22 mouse cellular contexts compared by ENCODE assay signal in the genomic region with DNA sequence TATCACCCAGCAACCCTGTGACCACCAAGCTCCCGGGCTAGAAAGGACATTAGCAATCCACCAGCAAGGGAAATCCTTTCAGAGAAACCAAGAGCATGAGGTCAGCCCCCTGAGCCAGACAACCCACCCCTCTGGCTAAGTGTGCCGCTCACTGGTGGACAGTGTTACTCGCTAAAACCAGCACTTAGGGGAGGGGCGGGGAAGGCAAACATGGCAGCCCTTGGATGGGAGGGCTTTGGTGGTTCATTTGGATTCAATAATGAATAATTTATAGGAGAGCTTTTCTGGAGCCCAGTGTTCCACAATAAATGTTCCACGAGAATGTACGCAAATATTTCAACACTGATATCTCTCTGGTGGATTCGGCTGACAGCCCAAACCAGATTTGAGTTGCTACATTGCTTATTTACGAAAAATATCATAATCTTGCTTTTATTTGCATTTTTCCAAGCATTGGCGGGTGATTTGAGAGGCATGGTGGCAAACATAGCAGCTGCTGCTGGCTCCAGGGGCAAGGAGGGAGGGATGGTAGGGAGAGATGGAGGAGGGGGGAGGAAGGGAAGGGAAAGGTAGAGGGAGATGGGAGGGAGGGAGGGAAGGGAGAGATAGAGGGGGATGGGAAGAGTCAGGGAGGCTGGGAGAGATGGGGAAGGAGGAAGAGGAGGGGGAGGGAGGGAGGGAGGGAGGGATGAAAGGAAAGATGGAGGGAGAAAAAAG. TPM values are rescaled to one million over a fixed set of nuclear protein-coding genes. Genes with fewer than 3 reads are reported as not detected.
DNase-seq lines count a peak whose midpoint lies in the region; ATAC-seq lines count a peak whose summit lies in the region.
"Had no signal": no experiment of that assay in that cellular context is flagged by ENCODE, and none has a peak within 500 bp of the region (broad histone marks: within the 10 kb centered on the region; RNA-seq: fewer than 3 reads in every experiment).

No protein-coding gene starts in this region.

- H3K9ac ChIP-seq in forebrain, embryonic 12.5 days, result no peak overlapping the region
- H3K9ac ChIP-seq in forebrain, embryonic 11.5 days (ENCODE audit: low read length), result no peak overlapping the region
- no peak overlapping the region for H3K9ac ChIP-seq in forebrain, embryonic 14.5 days (ENCODE audit: low read length)
- H3K9ac ChIP-seq in midbrain, embryonic 12.5 days (replicated peaks), result no peak overlapping the region
- H3K9ac ChIP-seq in neural tube, embryonic 14.5 days (replicated peaks; ENCODE audit: low read depth, low read length), result no peak overlapping the region
- H3K9ac ChIP-seq: heart, embryonic 12.5 days; limb, embryonic 15.5 days; liver, embryonic 15.5 days had no signal

- DNase-seq in forebrain, embryonic 11.5 days (ENCODE audit: low spot score), result no peak
- DNase-seq in forebrain, embryonic 14.5 days (ENCODE audit: low spot score), result peak; percentile 41
- no peak for DNase-seq in thymus, postnatal 14 days
- no peak for DNase-seq in spleen, postnatal 36 days (ENCODE audit: low spot score in 2 of 2)
- DNase-seq in heart, postnatal 25 days (ENCODE audit: low spot score), result no peak
- DNase-seq: adrenal gland, postnatal 36 days; cerebellum, adult 18-20 months; cerebellum, postnatal 25 days; heart, adult 11 months; heart, postnatal 36 days; kidney, adult 8-10 months; kidney, postnatal 25 days; right cerebral cortex, postnatal 4 days; thymus, postnatal 4 days had no signal

- no peak overlapping the region for H3K4me3 ChIP-seq in forebrain, embryonic 12.5 days (replicated peaks)
- no peak overlapping the region for H3K4me3 ChIP-seq in forebrain, embryonic 11.5 days (ENCODE audit: low read depth, low read length)
- H3K4me3 ChIP-seq in forebrain, embryonic 14.5 days (ENCODE audit: low read depth, low read length), result no peak overlapping the region
- no peak overlapping the region for H3K4me3 ChIP-seq in midbrain, embryonic 12.5 days
- no peak overlapping the region for H3K4me3 ChIP-seq in neural tube, embryonic 14.5 days (ENCODE audit: low read depth, low read length)
- H3K4me3 ChIP-seq: heart, embryonic 12.5 days; limb, embryonic 15.5 days; liver, embryonic 15.5 days had no signal

- no peaks in the 10 kb centered on the region for H3K36me3 ChIP-seq in forebrain, embryonic 12.5 days (replicated peaks)
- no peaks in the 10 kb centered on the region for H3K36me3 ChIP-seq in forebrain, embryonic 11.5 days (ENCODE audit: control insufficient read depth, insufficient read depth, low read length)
- H3K36me3 ChIP-seq in forebrain, embryonic 14.5 days (ENCODE audit: control insufficient read depth, insufficient read depth, low read length), result no peaks in the 10 kb centered on the region
- no peaks in the 10 kb centered on the region for H3K36me3 ChIP-seq in midbrain, embryonic 12.5 days
- H3K36me3 ChIP-seq in neural tube, embryonic 14.5 days (ENCODE audit: control insufficient read depth, insufficient read depth, low read length), result no peaks in the 10 kb centered on the region
- H3K36me3 ChIP-seq: G1E; heart, embryonic 12.5 days; limb, embryonic 15.5 days; liver, embryonic 15.5 days had no signal

- H3K9me3 ChIP-seq in forebrain, embryonic 12.5 days, result no peaks in the 10 kb centered on the region
- no peaks in the 10 kb centered on the region for H3K9me3 ChIP-seq in forebrain, embryonic 11.5 days (ENCODE audit: control insufficient read depth, low read length)
- no peaks in the 10 kb centered on the region for H3K9me3 ChIP-seq in forebrain, embryonic 14.5 days (replicated peaks; ENCODE audit: control insufficient read depth, low read length)
- H3K9me3 ChIP-seq in midbrain, embryonic 12.5 days, result no peaks in the 10 kb centered on the region
- no peaks in the 10 kb centered on the region for H3K9me3 ChIP-seq in neural tube, embryonic 14.5 days (ENCODE audit: control insufficient read depth, low read length)
- H3K9me3 ChIP-seq: heart, embryonic 12.5 days; limb, embryonic 15.5 days; liver, embryonic 15.5 days had no signal

- no peak overlapping the region for H3K4me2 ChIP-seq in forebrain, embryonic 12.5 days
- no peak overlapping the region for H3K4me2 ChIP-seq in forebrain, embryonic 11.5 days (ENCODE audit: low read depth, low read length, severe bottlenecking)
- no peak overlapping the region for H3K4me2 ChIP-seq in forebrain, embryonic 14.5 days (ENCODE audit: low read length)
- no peak overlapping the region; the same call in 1 of the 2 replicates for H3K4me2 ChIP-seq in midbrain, embryonic 12.5 days (replicated peaks)
- no peak overlapping the region for H3K4me2 ChIP-seq in neural tube, embryonic 14.5 days (ENCODE audit: low read depth, low read length)
- H3K4me2 ChIP-seq: heart, embryonic 12.5 days; limb, embryonic 15.5 days; liver, embryonic 15.5 days had no signal

- WGBS in forebrain, embryonic 12.5 days, result 54% methylated on average over 9 of the region's 9 CpGs
- WGBS in forebrain, embryonic 11.5 days, result 60% methylated on average over 9 of the region's 9 CpGs
- WGBS in forebrain, embryonic 14.5 days, result 48% methylated on average over 9 of the region's 9 CpGs
- WGBS in midbrain, embryonic 12.5 days, result 52% methylated on average over 9 of the region's 9 CpGs
- WGBS in neural tube, embryonic 14.5 days, result 48% methylated on average over 9 of the region's 9 CpGs

- H3K27ac ChIP-seq in forebrain, embryonic 12.5 days, result 0 out of 2 replicates have a peak overlapping the region, but pooled peaks have one; percentile 37
- no peak overlapping the region for H3K27ac ChIP-seq in forebrain, embryonic 11.5 days (ENCODE audit: low read depth, low read length)
- H3K27ac ChIP-seq in forebrain, embryonic 14.5 days (ENCODE audit: low read depth, low read length), result no peak overlapping the region
- H3K27ac ChIP-seq in midbrain, embryonic 12.5 days (replicated peaks), result peak overlapping the region; percentile 15; the same call in 1 of the 2 replicates
- peak overlapping the region; percentile 16; the same call in 1 of the 2 replicates for H3K27ac ChIP-seq in neural tube, embryonic 14.5 days (ENCODE audit: low read depth, low read length)
- H3K27ac ChIP-seq: limb, embryonic 15.5 days; liver, embryonic 15.5 days had no signal

- peaks cover 28% of the 10 kb centered on the region for H3K27me3 ChIP-seq in forebrain, embryonic 12.5 days
- H3K27me3 ChIP-seq in forebrain, embryonic 11.5 days (ENCODE audit: control insufficient read depth, insufficient read depth, low read length), result peaks cover 3% of the 10 kb centered on the region
- H3K27me3 ChIP-seq in forebrain, embryonic 14.5 days (replicated peaks; ENCODE audit: control insufficient read depth, insufficient read depth, low read length), result no peaks in the 10 kb centered on the region
- peaks cover 58% of the 10 kb centered on the region for H3K27me3 ChIP-seq in midbrain, embryonic 12.5 days
- no peaks in the 10 kb centered on the region for H3K27me3 ChIP-seq in neural tube, embryonic 14.5 days (ENCODE audit: control insufficient read depth, insufficient read depth, low read length)
- H3K27me3 ChIP-seq: liver, embryonic 15.5 days had no signal

- no peak for ATAC-seq in forebrain, embryonic 12.5 days (ENCODE audit: low FRiP score)
- no peak for ATAC-seq in forebrain, embryonic 11.5 days (replicated peaks; ENCODE audit: low FRiP score)
- peak; percentile 34; the same call in 1 of the 2 replicates for ATAC-seq in forebrain, embryonic 14.5 days
- ATAC-seq in midbrain, embryonic 12.5 days (ENCODE audit: low FRiP score, low read depth), result 0 out of 2 replicates have a peak, but pooled peaks have one; percentile 52
- no peak for ATAC-seq in neural tube, embryonic 14.5 days (ENCODE audit: low read depth)
- ATAC-seq: inflammation-experienced regulatory T-cells, adult 6 months had no signal

- 0 out of 2 replicates have a peak, but pooled peaks cover 6% of the 10 kb centered on the region for H3K4me1 ChIP-seq in forebrain, embryonic 12.5 days
- no peaks in the 10 kb centered on the region for H3K4me1 ChIP-seq in forebrain, embryonic 11.5 days (replicated peaks; ENCODE audit: control insufficient read depth, insufficient read depth, low read length)
- no peaks in the 10 kb centered on the region for H3K4me1 ChIP-seq in forebrain, embryonic 14.5 days (ENCODE audit: control insufficient read depth, insufficient read depth, low read length)
- H3K4me1 ChIP-seq in midbrain, embryonic 12.5 days, result peaks cover 5% of the 10 kb centered on the region; the same call in 1 of the 2 replicates
- H3K4me1 ChIP-seq in neural tube, embryonic 14.5 days (ENCODE audit: control insufficient read depth, insufficient read depth, low read length), result no peaks in the 10 kb centered on the region
- H3K4me1 ChIP-seq: heart, embryonic 12.5 days; limb, embryonic 15.5 days; liver, embryonic 15.5 days had no signal

- intact Hi-C loops in heart, postnatal 25 days (cut with DNase I), result no loop called here

RNA-seq across cellular contexts. Expression of a gene that starts 36.4 kb away (rescaled TPM):
- 91.6 and 96.0 TPM in 2 replicates for polyA plus RNA-seq in forebrain, embryonic 12.5 days (2016; fragmentation: Nextera tagmentation; extraction: Ambion mirVana)
- 115 and 116 TPM in 2 replicates for polyA plus RNA-seq in forebrain, embryonic 11.5 days (2014; fragmentation: Nextera tagmentation; extraction: Ambion mirVana)
- 71.3 and 78.3 TPM in 2 replicates for polyA plus RNA-seq in forebrain, embryonic 14.5 days (2014; fragmentation: Nextera tagmentation; extraction: Ambion mirVana)
- polyA plus RNA-seq in midbrain, embryonic 12.5 days (2016; fragmentation: Nextera tagmentation; extraction: Ambion mirVana), result 96.1 and 104 TPM in 2 replicates
- polyA plus RNA-seq in neural tube, embryonic 14.5 days (2014; fragmentation: Nextera tagmentation; extraction: Ambion mirVana), result 52.7 and 57.5 TPM in 2 replicates
- 10 to 100 TPM; 13.4 to 14.2 TPM for total RNA-seq in heart, postnatal 25 days (2021)

RNA-seq across cellular contexts. Expression of a gene that starts 54.3 kb away (rescaled TPM):
- 9.9 and 11.9 TPM in 2 replicates for polyA plus RNA-seq in forebrain, embryonic 12.5 days (2016; fragmentation: Nextera tagmentation; extraction: Ambion mirVana)
- 13.0 and 14.1 TPM in 2 replicates for polyA plus RNA-seq in forebrain, embryonic 11.5 days (2014; fragmentation: Nextera tagmentation; extraction: Ambion mirVana)
- polyA plus RNA-seq in forebrain, embryonic 14.5 days (2014; fragmentation: Nextera tagmentation; extraction: Ambion mirVana), result 7.4 and 8.6 TPM in 2 replicates
- polyA plus RNA-seq in midbrain, embryonic 12.5 days (2016; fragmentation: Nextera tagmentation; extraction: Ambion mirVana), result 10.3 and 10.7 TPM in 2 replicates
- 11.7 and 12.5 TPM in 2 replicates for polyA plus RNA-seq in neural tube, embryonic 14.5 days (2014; fragmentation: Nextera tagmentation; extraction: Ambion mirVana)
- total RNA-seq in heart, postnatal 25 days (2021), result 1 to 10 TPM; 2.5 to 3.7 TPM

RNA-seq across cellular contexts. Expression of a gene that starts 54.3 kb away (rescaled TPM):
- polyA plus RNA-seq in forebrain, embryonic 12.5 days (2016; fragmentation: Nextera tagmentation; extraction: Ambion mirVana), result 21.4 and 22.5 TPM in 2 replicates
- polyA plus RNA-seq in forebrain, embryonic 11.5 days (2014; fragmentation: Nextera tagmentation; extraction: Ambion mirVana), result 22.6 and 24.9 TPM in 2 replicates
- 13.2 and 16.8 TPM in 2 replicates for polyA plus RNA-seq in forebrain, embryonic 14.5 days (2014; fragmentation: Nextera tagmentation; extraction: Ambion mirVana)
- polyA plus RNA-seq in midbrain, embryonic 12.5 days (2016; fragmentation: Nextera tagmentation; extraction: Ambion mirVana), result 22.6 and 23.3 TPM in 2 replicates
- polyA plus RNA-seq in neural tube, embryonic 14.5 days (2014; fragmentation: Nextera tagmentation; extraction: Ambion mirVana), result 18.4 and 18.7 TPM in 2 replicates
- total RNA-seq in heart, postnatal 25 days (2021), result 10 to 100 TPM; 26.0 to 27.9 TPM

Comparison
In these comparisons a context has a peak if more than half of its experiments do, and no peak if none do; other contexts are left out.
1. ATAC-seq: peak in forebrain, embryonic 14.5 days (single experiment) and midbrain, embryonic 12.5 days (single experiment); none in forebrain, embryonic 12.5 days (single experiment), forebrain, embryonic 11.5 days (single experiment) and neural tube, embryonic 14.5 days (single experiment).
2. H3K27ac ChIP-seq: peak in forebrain, embryonic 12.5 days (single experiment), midbrain, embryonic 12.5 days (single experiment) and neural tube, embryonic 14.5 days (single experiment); none in forebrain, embryonic 11.5 days (single experiment) and forebrain, embryonic 14.5 days (single experiment).